Mouse (Mus musculus): Measurements from ENCODE around the gene Eid3.

Eid3 gene

DNA sequence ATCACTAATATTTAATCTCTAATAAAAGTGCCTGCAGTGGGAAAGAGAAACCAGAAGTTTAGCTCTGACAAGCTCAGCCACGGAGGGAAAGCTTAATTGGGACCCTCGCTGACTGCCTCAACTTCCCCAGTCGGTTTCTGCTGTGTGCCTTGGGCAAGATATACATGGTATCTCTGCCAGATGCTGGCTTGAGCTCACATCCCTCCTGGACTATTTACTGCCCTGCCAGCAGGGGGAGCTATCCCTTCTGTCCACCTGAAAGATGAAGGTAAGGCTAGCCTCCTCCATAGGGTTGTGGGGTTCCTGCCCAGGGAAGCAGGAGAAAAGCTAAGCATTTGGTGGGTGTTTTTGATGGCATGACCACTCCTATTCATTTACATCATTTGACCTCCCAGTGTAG, 43.8 kb downstream of the Eid3 start:
- DNase-seq (ENCODE audit: low spot score in 2 of 2) = no peak

DNA sequence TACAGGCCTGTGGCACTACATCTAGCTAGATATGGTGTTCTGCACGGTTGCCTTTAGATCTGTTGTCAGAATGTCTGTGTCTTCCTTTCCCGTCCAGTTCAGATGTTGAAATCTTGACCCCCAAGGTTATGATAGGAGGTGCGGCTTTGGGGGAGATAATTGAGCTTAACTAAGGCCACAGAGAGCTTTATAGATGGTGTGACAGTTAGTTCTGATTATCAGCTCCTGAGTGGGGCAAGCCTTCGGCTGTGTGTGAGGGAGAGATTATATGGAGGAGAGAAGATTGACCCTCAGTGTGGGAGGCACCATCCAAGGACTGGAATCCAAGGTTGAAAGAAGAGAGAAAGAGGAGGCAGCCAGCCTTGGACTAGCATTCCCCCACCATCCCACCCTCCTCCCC, 46.8 kb downstream of the Eid3 start:
- no peak for DNase-seq (ENCODE audit: low spot score in 2 of 2)

DNA sequence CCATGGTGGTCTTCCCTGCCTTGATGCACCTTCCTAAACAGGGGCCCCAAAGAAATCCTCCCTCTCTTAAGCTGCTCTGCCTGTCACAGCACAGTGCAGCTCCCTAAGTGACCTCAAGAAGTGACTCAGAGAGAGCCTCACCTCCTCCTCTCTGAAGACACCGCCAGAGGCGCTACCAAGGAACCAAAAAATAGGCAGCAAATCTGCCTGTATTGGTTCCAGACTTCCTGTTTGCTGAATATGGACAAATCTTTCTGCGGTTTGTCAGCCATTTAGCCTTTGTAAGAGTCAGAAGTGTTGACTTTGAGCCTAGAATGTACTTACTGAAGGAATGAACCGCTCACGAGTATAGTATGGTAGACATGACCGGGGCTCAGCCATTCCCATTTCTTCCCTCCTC, 47.3 kb downstream of the Eid3 start:
- DNase-seq (ENCODE audit: low spot score in 2 of 2) = no peak

Measured in heart, adult 9 months (tissue).